Mouse (Mus musculus): ENCODE measurements around the gene Hist2h2ab. TPM values are rescaled to one million over a fixed set of nuclear protein-coding genes. Genes with fewer than 3 reads are reported as not detected.

The Hist2h2ab gene
- polyA plus RNA-seq, 1 experiment from 2014 or later: 0.73 TPM

DNA sequence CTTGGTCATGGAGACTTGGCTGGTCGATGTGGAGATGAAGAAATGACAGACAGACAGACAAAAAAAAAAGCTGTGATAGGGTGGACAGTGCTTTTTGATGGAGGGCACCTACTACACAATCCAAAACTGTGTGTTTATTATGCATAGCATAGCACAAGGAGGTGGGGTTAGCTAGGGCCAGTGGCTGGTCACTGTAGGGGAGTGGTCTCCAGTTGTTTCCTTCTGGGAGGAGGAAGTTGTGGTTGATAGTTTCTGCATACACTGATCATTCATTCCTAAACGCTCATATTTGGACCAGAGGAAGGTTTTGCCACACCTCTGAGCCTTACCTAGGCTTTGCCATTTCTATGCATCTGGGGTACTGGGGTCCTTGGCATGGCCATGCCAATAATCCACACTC is 10.7 kb downstream of the Hist2h2ab start:
- WGBS (ENCODE audit: insufficient replicate concordance): 32% methylated on average over 2 of the region's 2 CpGs
- H3K27me3 ChIP-seq (ENCODE audit: control insufficient read depth, insufficient read depth, low read depth, low read length): no peaks in the 10 kb centered on the region
- H3K9ac ChIP-seq (ENCODE audit: low read depth, low read length): no peak overlapping the region
- ATAC-seq (ENCODE audit: low read depth): no peak
- no peak overlapping the region for H3K4me3 ChIP-seq (ENCODE audit: low read depth, low read length)
- no peak overlapping the region for H3K4me2 ChIP-seq (ENCODE audit: low read depth, low read length)
- H3K27ac ChIP-seq (ENCODE audit: low read length): no peak overlapping the region
- H3K9me3 ChIP-seq (replicated peaks; ENCODE audit: control insufficient read depth, low read length): no peaks in the 10 kb centered on the region
- H3K36me3 ChIP-seq (ENCODE audit: control insufficient read depth, insufficient read depth): no peaks in the 10 kb centered on the region
- peaks cover 6% of the 10 kb centered on the region for H3K4me1 ChIP-seq (ENCODE audit: control insufficient read depth, low read depth, low read length)

DNA sequence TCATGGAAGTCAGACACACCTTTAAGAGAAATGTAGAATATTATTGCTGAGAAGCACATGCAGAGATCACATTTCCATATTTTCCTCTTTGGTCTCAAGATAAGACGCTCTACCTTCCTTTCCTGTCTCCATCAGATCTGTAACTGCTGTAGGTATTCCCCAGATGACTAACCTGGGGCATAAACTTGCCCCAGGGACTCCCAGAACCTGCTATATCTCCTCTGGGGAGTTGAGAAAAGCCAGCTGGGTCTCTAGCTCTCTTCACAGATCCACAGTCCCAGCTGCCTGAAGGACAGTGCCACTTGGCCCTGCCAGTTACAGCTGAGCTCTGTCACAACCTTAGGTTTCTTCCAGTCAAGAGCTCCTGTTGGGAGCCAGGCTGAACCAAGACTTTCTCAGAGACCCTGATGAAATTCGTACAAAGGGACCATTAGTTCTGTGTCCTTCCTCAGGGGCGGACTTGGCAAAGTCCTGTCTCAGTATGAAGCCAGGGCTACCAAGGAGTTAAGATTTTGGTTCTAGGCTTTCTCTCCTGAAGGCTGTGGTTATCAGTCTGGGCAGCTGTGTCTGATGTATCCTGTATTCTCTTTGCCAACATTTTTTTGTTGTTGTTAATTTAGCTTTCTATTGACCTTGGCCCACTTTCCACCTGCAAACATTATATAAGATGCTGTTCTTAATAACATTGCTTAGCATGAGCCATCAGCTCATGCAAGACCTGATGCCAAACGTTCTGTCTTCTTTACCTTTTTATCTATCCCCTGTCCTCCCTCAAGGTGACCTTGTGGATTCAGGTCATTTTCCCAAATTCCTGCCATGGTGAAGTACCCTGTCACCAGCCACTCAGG is 11.5 kb downstream of the Hist2h2ab start:
- Histone ChIP-seq H3K9ac (ENCODE audit: low read depth, low read length) (peak overlapping the region; percentile 4; the same call in 1 of the 2 replicates), H3K9me3 (replicated peaks; ENCODE audit: control insufficient read depth, low read length) (no peaks in the 10 kb centered on the region), H3K27ac (ENCODE audit: low read length) (no peak overlapping the region), H3K4me3 (ENCODE audit: low read depth, low read length) (no peak overlapping the region), H3K4me1 (ENCODE audit: control insufficient read depth, low read depth, low read length) (peaks cover 5% of the 10 kb centered on the region), H3K27me3 (ENCODE audit: control insufficient read depth, insufficient read depth, low read depth, low read length) (no peaks in the 10 kb centered on the region), H3K4me2 (ENCODE audit: low read depth, low read length) (no peak overlapping the region), H3K36me3 (ENCODE audit: control insufficient read depth, insufficient read depth) (no peaks in the 10 kb centered on the region)
- WGBS (ENCODE audit: insufficient replicate concordance): 55% methylated on average over 4 of the region's 4 CpGs
- no peak for ATAC-seq (ENCODE audit: low read depth)

GRCm38 (mm10) chr3:96231758-96232120 is 12.1 kb downstream of the Hist2h2ab start:
- no peaks in the 10 kb centered on the region for H3K9me3 ChIP-seq (replicated peaks; ENCODE audit: control insufficient read depth, low read length)
- WGBS (ENCODE audit: insufficient replicate concordance): 56% methylated on average over 2 of the region's 2 CpGs

DNA sequence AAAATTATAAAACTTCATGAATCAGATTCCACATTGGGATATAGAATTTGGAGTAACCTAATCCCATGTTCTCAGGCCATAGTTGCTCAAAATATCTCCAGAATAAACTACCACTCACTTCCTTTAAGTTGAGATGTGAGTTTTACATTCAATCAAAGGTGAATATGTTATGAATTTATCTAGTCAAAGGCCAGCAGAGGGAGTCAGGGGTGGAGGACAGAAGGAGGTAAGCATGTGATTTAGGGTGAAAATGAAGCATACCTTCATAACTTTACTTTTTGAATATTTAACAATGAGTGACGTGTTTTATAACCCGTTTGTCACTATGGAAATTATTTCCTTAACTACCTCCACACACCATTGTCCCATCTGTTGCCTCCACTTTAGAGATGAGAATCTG is 15.2 kb downstream of the Hist2h2ab start:
- no peaks in the 10 kb centered on the region for H3K36me3 ChIP-seq (ENCODE audit: control insufficient read depth, insufficient read depth)
- H3K9me3 ChIP-seq (replicated peaks; ENCODE audit: control insufficient read depth, low read length): no peaks in the 10 kb centered on the region
- no peak overlapping the region for H3K9ac ChIP-seq (ENCODE audit: low read depth, low read length)
- peaks cover 14% of the 10 kb centered on the region for H3K4me1 ChIP-seq (ENCODE audit: control insufficient read depth, low read depth, low read length)
- no peaks in the 10 kb centered on the region for H3K27me3 ChIP-seq (ENCODE audit: control insufficient read depth, insufficient read depth, low read depth, low read length)
- H3K27ac ChIP-seq (ENCODE audit: low read length): no peak overlapping the region; the same call in 1 of the 2 replicates
- WGBS (ENCODE audit: insufficient replicate concordance): 66% methylated on average over 2 of the region's 2 CpGs
- H3K4me2 ChIP-seq (ENCODE audit: low read depth, low read length): no peak overlapping the region
- H3K4me3 ChIP-seq (ENCODE audit: low read depth, low read length): no peak overlapping the region
- ATAC-seq (ENCODE audit: low read depth): no peak

More at GRCm38 (mm10) chr3:96231758-96232120, 12.1 kb downstream of the Hist2h2ab start:
- Histone ChIP-seq H3K4me3 (ENCODE audit: low read depth, low read length) (no peak overlapping the region), H3K27ac (ENCODE audit: low read length) (no peak overlapping the region), H3K36me3 (ENCODE audit: control insufficient read depth, insufficient read depth) (no peaks in the 10 kb centered on the region), H3K27me3 (ENCODE audit: control insufficient read depth, insufficient read depth, low read depth, low read length) (no peaks in the 10 kb centered on the region), H3K4me2 (ENCODE audit: low read depth, low read length) (no peak overlapping the region), H3K9ac (ENCODE audit: low read depth, low read length) (no peak overlapping the region), H3K4me1 (ENCODE audit: control insufficient read depth, low read depth, low read length) (peaks cover 10% of the 10 kb centered on the region)
- no peak for ATAC-seq (ENCODE audit: low read depth)

GRCm38 (mm10) chr3:96235836-96236235 is 16.2 kb downstream of the Hist2h2ab start:
- no peaks in the 10 kb centered on the region for H3K36me3 ChIP-seq (ENCODE audit: control insufficient read depth, insufficient read depth)
- H3K9ac ChIP-seq (ENCODE audit: low read depth, low read length): peak overlapping the region; percentile 1; the same call in 1 of the 2 replicates
- peak overlapping the region; percentile 69 for H3K4me3 ChIP-seq (ENCODE audit: low read depth, low read length)
- peaks cover 16% of the 10 kb centered on the region for H3K4me1 ChIP-seq (ENCODE audit: control insufficient read depth, low read depth, low read length)
- H3K4me2 ChIP-seq (ENCODE audit: low read depth, low read length): peak overlapping the region; percentile 74; the same call in 1 of the 2 replicates
- WGBS (ENCODE audit: insufficient replicate concordance): 63% methylated on average over 3 of the region's 3 CpGs
- no peak for ATAC-seq (ENCODE audit: low read depth)
- H3K27me3 ChIP-seq (ENCODE audit: control insufficient read depth, insufficient read depth, low read depth, low read length): no peaks in the 10 kb centered on the region
- no peaks in the 10 kb centered on the region for H3K9me3 ChIP-seq (replicated peaks; ENCODE audit: control insufficient read depth, low read length)
- peak overlapping the region; percentile 29; the same call in 1 of the 2 replicates for H3K27ac ChIP-seq (ENCODE audit: low read length)

DNA sequence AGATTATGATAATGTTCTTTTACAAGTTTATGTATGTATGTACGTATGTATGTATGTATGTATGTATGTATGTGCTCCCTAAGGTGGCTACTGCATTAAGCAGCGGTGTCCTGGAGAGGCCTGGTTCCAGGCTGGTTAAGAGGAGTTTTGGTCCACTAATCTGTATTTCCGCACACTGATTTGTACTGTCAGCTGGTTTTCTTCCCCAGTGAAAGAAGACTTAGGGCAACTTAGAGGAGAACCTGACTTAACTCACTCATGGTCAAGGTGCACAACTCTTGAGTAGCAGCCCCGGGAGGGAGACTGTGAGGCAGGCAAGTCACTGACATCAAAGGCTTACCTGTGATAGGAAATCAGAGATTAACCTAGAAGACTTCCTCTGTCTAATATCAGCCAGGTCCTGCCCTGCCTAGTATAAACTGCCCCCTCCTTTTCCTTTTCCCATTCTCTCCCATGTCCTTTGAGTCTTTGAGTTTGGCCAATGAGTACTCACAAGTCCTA is 17.2 kb downstream of the Hist2h2ab start:
- Histone ChIP-seq H3K27me3 (ENCODE audit: control insufficient read depth, insufficient read depth, low read depth, low read length) (no peaks in the 10 kb centered on the region), H3K9me3 (replicated peaks; ENCODE audit: control insufficient read depth, low read length) (no peaks in the 10 kb centered on the region), H3K36me3 (ENCODE audit: control insufficient read depth, insufficient read depth) (no peaks in the 10 kb centered on the region), H3K4me2 (ENCODE audit: low read depth, low read length) (peak overlapping the region; percentile 74), H3K4me1 (ENCODE audit: control insufficient read depth, low read depth, low read length) (peaks cover 25% of the 10 kb centered on the region), H3K27ac (ENCODE audit: low read length) (peak overlapping the region; percentile 92), H3K4me3 (ENCODE audit: low read depth, low read length) (peak overlapping the region; percentile 69), H3K9ac (ENCODE audit: low read depth, low read length) (peak overlapping the region; percentile 84)
- ATAC-seq (ENCODE audit: low read depth): no peak
- WGBS (ENCODE audit: insufficient replicate concordance): 73% methylated on average over 4 of the region's 4 CpGs

- Histone ChIP-seq H3K9ac (ENCODE audit: low read depth, low read length) (peak overlapping the region; percentile 84), H3K36me3 (ENCODE audit: control insufficient read depth, insufficient read depth) (no peaks in the 10 kb centered on the region), H3K4me1 (ENCODE audit: control insufficient read depth, low read depth, low read length) (peaks cover 27% of the 10 kb centered on the region), H3K27ac (ENCODE audit: low read length) (peak overlapping the region; percentile 92), H3K27me3 (ENCODE audit: control insufficient read depth, insufficient read depth, low read depth, low read length) (no peaks in the 10 kb centered on the region), H3K4me2 (ENCODE audit: low read depth, low read length) (peak overlapping the region; percentile 74), H3K9me3 (replicated peaks; ENCODE audit: control insufficient read depth, low read length) (no peaks in the 10 kb centered on the region), H3K4me3 (ENCODE audit: low read depth, low read length) (peak overlapping the region; percentile 69)
- WGBS (ENCODE audit: insufficient replicate concordance): 20% methylated on average over 7 of the region's 7 CpGs
- ATAC-seq (ENCODE audit: low read depth): no peak
Observed at GRCm38 (mm10) chr3:96237335-96237903, 17.8 kb downstream of the Hist2h2ab start.

- ATAC-seq (ENCODE audit: low read depth): no peak
- H3K4me3 ChIP-seq (ENCODE audit: low read depth, low read length): peak overlapping the region; percentile 69
- no peaks in the 10 kb centered on the region for H3K9me3 ChIP-seq (replicated peaks; ENCODE audit: control insufficient read depth, low read length)
- no peaks in the 10 kb centered on the region for H3K27me3 ChIP-seq (ENCODE audit: control insufficient read depth, insufficient read depth, low read depth, low read length)
- under 1% methylated on average over 12 of the region's 12 CpGs for WGBS (ENCODE audit: insufficient replicate concordance)
- H3K36me3 ChIP-seq (ENCODE audit: control insufficient read depth, insufficient read depth): no peaks in the 10 kb centered on the region
- peaks cover 29% of the 10 kb centered on the region for H3K4me1 ChIP-seq (ENCODE audit: control insufficient read depth, low read depth, low read length)
- peak overlapping the region; percentile 84 for H3K9ac ChIP-seq (ENCODE audit: low read depth, low read length)
- H3K27ac ChIP-seq (ENCODE audit: low read length): peak overlapping the region; percentile 92
- H3K4me2 ChIP-seq (ENCODE audit: low read depth, low read length): peak overlapping the region; percentile 74
Observed at GRCm38 (mm10) chr3:96237904-96238511, 18.3 kb downstream of the Hist2h2ab start.

All from liver, embryonic 16.5 days (tissue).